Mouse (Mus musculus) bone marrow, adult 2 months (tissue): ENCODE results near the gene Entpd8. TPM values are rescaled to one million over a fixed set of nuclear protein-coding genes. Genes with fewer than 3 reads are reported as not detected.

Source experiments
- H3K27ac ChIP-seq: fragments of 200-500 bp; 2 replicates; pipeline ENCODE4 v1.5.1; 2012; ENCODE audit warnings: low read depth, mild to moderate bottlenecking, control low read depth, inconsistent platforms, low read length; ENCODE audit not compliant: control insufficient read depth, poor library complexity, insufficient read depth
- H3K4me1 ChIP-seq: fragments of 200-500 bp; 2 replicates; pipeline ENCODE4 v1.6.1; 2011; ENCODE audit warnings: low read length; ENCODE audit not compliant: control insufficient read depth, insufficient read depth
- H3K4me3 ChIP-seq: fragments of 200-500 bp; replicated peaks from 2 replicates; pipeline ENCODE3; 2011; ENCODE audit warnings: mild to moderate bottlenecking, low read depth, low read length, control low read depth; ENCODE audit not compliant: control insufficient read depth
- CTCF ChIP-seq: fragments of 200-500 bp; IDR thresholded peaks from 2 replicates; pipeline ENCODE4 v1.5.1; 2011; ENCODE audit warnings: low read length, control low read depth; ENCODE audit not compliant: control insufficient read depth, insufficient read depth
- POLR2A ChIP-seq: fragments of 200-500 bp; IDR thresholded peaks from 2 replicates; pipeline ENCODE4 v1.6.1; 2011; ENCODE audit warnings: low read depth, mild to moderate bottlenecking, control low read depth, low read length, borderline replicate concordance; ENCODE audit not compliant: control insufficient read depth
- WGBS: fragments of 180-500 bp; shearing (Covaris S2); methylation state at CpG from one replicate; pipeline ENCODE4 v1.1.7; 2018; 5-methylcytosine and 5-hydroxymethylcytosine counted together
- polyA plus RNA-seq: library from polyadenylated mRNA; stranded (reverse); fragments of >200 nt; gene quantifications from 2 replicates; pipeline ENCODE4 v1.2.4, GENCODE M21; 2011; ENCODE audit warnings: low replicate concordance; ENCODE audit not compliant: missing spikeins, insufficient read depth, insufficient read length

The Entpd8 gene
- polyA plus RNA-seq, 1 experiment, result not detected

- Histone ChIP-seq H3K4me1 (no peaks in the 10 kb centered on the region), H3K27ac (no peak overlapping the region), H3K4me3 (no peak overlapping the region)
- TF ChIP-seq CTCF (no peak), POLR2A (no peak)
- 76% methylated on average over 1 of the region's 1 CpGs for WGBS
Observed at GRCm38 (mm10) chr2:25078967-25079366, 1.1 kb upstream of the Entpd8 start.

GRCm38 (mm10) chr2:25083697-25084096 is 3.6 kb downstream of the Entpd8 start:
- H3K27ac ChIP-seq, result no peak overlapping the region
- no peak overlapping the region for H3K4me3 ChIP-seq
- 73% methylated on average over 4 of the region's 4 CpGs for WGBS
- no peaks in the 10 kb centered on the region for H3K4me1 ChIP-seq
- TF ChIP-seq POLR2A, result no peak
- TF ChIP-seq CTCF, result no peak

GRCm38 (mm10) chr2:25085571-25085970 is 5.5 kb downstream of the Entpd8 start:
- TF ChIP-seq POLR2A (no peak), CTCF (no peak)
- Histone ChIP-seq H3K27ac (no peak overlapping the region), H3K4me3 (no peak overlapping the region), H3K4me1 (no peaks in the 10 kb centered on the region)
- WGBS, result 82% methylated on average over 5 of the region's 5 CpGs

GRCm38 (mm10) chr2:25087842-25088241 is 7.7 kb downstream of the Entpd8 start:
- no peaks in the 10 kb centered on the region for H3K4me1 ChIP-seq
- H3K27ac ChIP-seq, result no peak overlapping the region
- no peak for TF ChIP-seq CTCF
- TF ChIP-seq POLR2A, result no peak
- H3K4me3 ChIP-seq, result no peak overlapping the region
- 95% methylated on average over 2 of the region's 2 CpGs for WGBS

- Histone ChIP-seq H3K27ac (no peak overlapping the region), H3K4me3 (no peak overlapping the region), H3K4me1 (no peaks in the 10 kb centered on the region)
- TF ChIP-seq POLR2A (no peak), CTCF (no peak)
- WGBS, result 74% methylated on average over 3 of the region's 3 CpGs
Observed at GRCm38 (mm10) chr2:25088636-25089035, 8.5 kb downstream of the Entpd8 start.

GRCm38 (mm10) chr2:25094785-25095108 is 14.6 kb downstream of the Entpd8 start:
- no peak overlapping the region for H3K27ac ChIP-seq
- no peak overlapping the region for H3K4me3 ChIP-seq
- 54% methylated on average over 17 of the region's 17 CpGs for WGBS
- no peak for TF ChIP-seq POLR2A
- TF ChIP-seq CTCF, result no peak
- H3K4me1 ChIP-seq, result no peaks in the 10 kb centered on the region; the same call in 1 of the 2 replicates

- Histone ChIP-seq H3K4me1 (no peaks in the 10 kb centered on the region; the same call in 1 of the 2 replicates), H3K27ac (no peak within 1 kb of the TSS), H3K4me3 (no peak within 1 kb of the TSS)
- TF ChIP-seq POLR2A (no peak), CTCF (peak; percentile 13; the same call in 1 of the 2 replicates)
- 49% methylated on average over 28 of the region's 28 CpGs for WGBS
Observed at GRCm38 (mm10) chr2:25095109-25095850, 15.2 kb downstream of the Entpd8 start, which contains the start of gene Noxa1. Noxa1 (minus strand) TSS chr2:25095149.

GRCm38 (mm10) chr2:25098005-25098615 is 18.0 kb downstream of the Entpd8 start:
- 64% methylated on average over 3 of the region's 3 CpGs for WGBS
- TF ChIP-seq CTCF, result no peak
- no peak for TF ChIP-seq POLR2A

More at GRCm38 (mm10) chr2:25098005-25098615, 18.0 kb downstream of the Entpd8 start:
- Histone ChIP-seq H3K4me3 (no peak overlapping the region), H3K4me1 (no peaks in the 10 kb centered on the region; the same call in 1 of the 2 replicates), H3K27ac (no peak overlapping the region)
